Mouse (Mus musculus) heart, embryonic 14.5 days (tissue): ENCODE results near the gene Tmem260. TPM values are rescaled to one million over a fixed set of nuclear protein-coding genes. Genes with fewer than 3 reads are reported as not detected.

Experiments
- ATAC-seq: fragments of 200-750 bp; cut with Nextera tagmentation; 2 replicates; pipeline ENCODE4 v1.8.0; 2017; ENCODE audit warnings: low read depth, moderate TSS enrichment; ENCODE audit not compliant: insufficient number of reproducible peaks, insufficient read depth, low FRiP score
- H3K27ac ChIP-seq, 2 experiments: fragments of 200-500 bp in 1 of 2; fragments of 300-500 bp in 1 of 2; sonication (generic) in 1 of 2; replicated peaks in 1 of 2; 2 replicates each; pipeline ENCODE4 v1.5.1; 2012 to 2014; ENCODE audit warnings: low read depth in 2 of 2, low read length in 2 of 2, control low read depth in 1 of 2, mild to moderate bottlenecking in 1 of 2, mixed read lengths in 1 of 2; ENCODE audit not compliant: control insufficient read depth in 1 of 2, insufficient read depth in 1 of 2
- H3K27me3 ChIP-seq: fragments of 300-500 bp; sonication (generic); 2 replicates; pipeline ENCODE4 v1.6.1; 2014; ENCODE audit warnings: mild to moderate bottlenecking, low read length, control low read depth; ENCODE audit not compliant: control insufficient read depth, insufficient read depth
- H3K36me3 ChIP-seq: fragments of 300-500 bp; sonication (generic); 2 replicates; pipeline ENCODE4 v1.6.1; 2014; ENCODE audit warnings: mild to moderate bottlenecking, control low read depth, low read length, mixed read lengths; ENCODE audit not compliant: control insufficient read depth, insufficient read depth
- H3K4me1 ChIP-seq, 2 experiments: fragments of 200-500 bp in 1 of 2; fragments of 300-500 bp in 1 of 2; sonication (generic) in 1 of 2; 2 replicates each; pipeline ENCODE4 v1.6.1; 2012 to 2014; ENCODE audit warnings: low read length in 2 of 2, control low read depth in 1 of 2, mixed read lengths in 1 of 2; ENCODE audit not compliant: control insufficient read depth in 2 of 2, insufficient read depth in 2 of 2
- H3K4me2 ChIP-seq: fragments of 300-500 bp; sonication (generic); 2 replicates; pipeline ENCODE4 v1.6.1; 2014; ENCODE audit warnings: mild to moderate bottlenecking, low read length
- H3K4me3 ChIP-seq, 2 experiments: fragments of 200-500 bp in 1 of 2; fragments of 300-500 bp in 1 of 2; sonication (generic) in 1 of 2; 2 replicates each; pipeline ENCODE4 v1.5.1; 2012 to 2014; ENCODE audit warnings: low read length in 2 of 2, mild to moderate bottlenecking in 2 of 2, control low read depth in 1 of 2, low read depth in 1 of 2, moderate library complexity in 1 of 2; ENCODE audit not compliant: control insufficient read depth in 1 of 2, insufficient read depth in 1 of 2
- H3K9ac ChIP-seq: fragments of 300-500 bp; sonication (generic); 2 replicates; pipeline ENCODE4 v1.6.1; 2014; ENCODE audit warnings: mild to moderate bottlenecking, low read length
- H3K9me3 ChIP-seq: fragments of 300-500 bp; sonication (generic); 2 replicates; pipeline ENCODE4 v1.6.1; 2016; ENCODE audit warnings: low read length, control low read depth; ENCODE audit not compliant: control insufficient read depth
- WGBS: fragments of 180-500 bp; shearing (Covaris S2); extraction: QIAGEN DNeasy Blood & Tissue Kit; methylation state at CpG from one replicate; pipeline ENCODE4 v1.1.7; 2014; 5-methylcytosine and 5-hydroxymethylcytosine counted together
- polyA plus RNA-seq: library from polyadenylated mRNA; unstranded; fragments of >200 nt; fragmentation: Nextera tagmentation; extraction: Ambion mirVana; gene quantifications from 2 replicates; pipeline ENCODE4 v1.2.1, GENCODE M21; 2014

The Tmem260 gene
- polyA plus RNA-seq, 1 experiment from 2014 or later = 14.6 TPM

DNA sequence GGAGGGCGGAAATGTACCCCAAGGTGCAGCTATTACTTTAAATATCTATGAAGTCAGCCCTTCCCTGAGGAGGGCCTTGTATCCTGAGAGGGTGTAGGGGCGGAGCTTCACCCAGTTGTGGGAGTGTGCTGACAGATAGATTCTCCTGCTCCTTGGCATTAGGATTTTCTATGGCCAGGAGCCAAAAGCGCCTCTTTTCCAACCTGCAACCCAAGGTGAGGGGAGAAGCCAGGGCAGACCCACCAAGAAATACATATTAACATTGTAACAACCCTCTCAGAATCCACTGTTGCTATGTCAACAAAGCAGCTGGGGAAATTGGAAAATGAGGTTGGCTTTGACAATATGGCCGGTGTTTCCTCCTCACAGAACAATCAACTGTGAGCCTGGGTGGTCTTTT lies 107.3 kb downstream of the Tmem260 start:
- H3K9me3 ChIP-seq = no peaks in the 10 kb centered on the region
- no peak overlapping the region for H3K27ac ChIP-seq
- peaks cover 0 to under 1% of the 10 kb centered on the region in 2 experiments; a peak in 1 of 4 replicates for H3K4me1 ChIP-seq
- no peak for ATAC-seq
- WGBS = 81% methylated on average over 4 of the region's 4 CpGs
- H3K4me3 ChIP-seq = no peak overlapping the region
- no peak overlapping the region for H3K4me2 ChIP-seq
- no peaks in the 10 kb centered on the region for H3K36me3 ChIP-seq
- no peaks in the 10 kb centered on the region for H3K27me3 ChIP-seq
- no peak overlapping the region for H3K9ac ChIP-seq

DNA sequence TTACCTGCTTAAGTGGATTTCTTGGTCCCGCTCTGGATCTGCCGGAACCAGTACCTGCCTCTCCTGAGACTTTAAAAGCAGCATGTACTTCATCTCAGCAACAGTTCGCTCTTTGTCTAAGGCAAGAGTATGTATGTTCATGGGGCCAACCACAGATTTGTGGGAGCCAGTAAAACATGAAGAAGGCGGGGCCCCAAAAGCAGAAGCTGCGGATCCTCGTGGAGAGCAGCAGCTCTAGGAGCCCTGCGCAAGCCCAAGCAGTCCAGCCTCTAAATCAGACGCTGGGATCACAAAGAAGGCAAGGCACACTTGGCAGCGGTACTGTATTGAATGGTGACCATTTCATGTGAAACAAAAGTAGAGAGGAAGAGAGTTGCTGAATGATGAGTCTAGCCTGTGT lies 107.8 kb downstream of the Tmem260 start:
- Histone ChIP-seq H3K4me2 (no peak overlapping the region), H3K27me3 (no peaks in the 10 kb centered on the region), H3K27ac (no peak overlapping the region), H3K36me3 (no peaks in the 10 kb centered on the region), H3K4me1 (peaks cover 1 to 2% of the 10 kb centered on the region in 2 experiments; a peak in 2 of 4 replicates), H3K9ac (no peak overlapping the region), H3K9me3 (no peaks in the 10 kb centered on the region), H3K4me3 (no peak overlapping the region)
- 85% methylated on average over 9 of the region's 9 CpGs for WGBS
- ATAC-seq = no peak

DNA sequence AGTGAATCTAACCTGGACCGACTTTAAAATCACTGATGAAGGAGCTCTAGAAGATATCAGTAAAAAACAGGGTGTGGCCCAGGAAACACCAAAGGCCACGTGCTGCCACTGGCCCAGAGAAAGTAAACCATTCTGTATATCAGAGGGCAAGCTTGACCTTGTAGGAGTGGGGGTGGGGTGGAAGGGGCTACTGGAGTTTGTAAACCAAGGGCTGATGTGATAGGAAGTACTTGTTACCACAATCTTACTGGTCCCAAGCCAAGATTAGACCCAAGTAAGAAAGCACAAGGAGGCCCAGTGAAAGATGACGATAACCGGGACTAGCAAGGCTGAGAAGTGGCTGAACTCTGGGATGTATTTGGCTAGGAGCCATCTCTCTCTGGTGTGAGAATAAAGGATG lies 113.1 kb downstream of the Tmem260 start:
- ATAC-seq = no peak
- Histone ChIP-seq H3K27ac (no peak overlapping the region), H3K27me3 (no peaks in the 10 kb centered on the region), H3K4me2 (no peak overlapping the region), H3K36me3 (no peaks in the 10 kb centered on the region), H3K4me3 (no peak overlapping the region), H3K9me3 (no peaks in the 10 kb centered on the region), H3K9ac (no peak overlapping the region), H3K4me1 (peaks cover 2 to 6% of the 10 kb centered on the region in 2 experiments; a peak in 2 of 4 replicates)
- WGBS = 32% methylated on average over 4 of the region's 4 CpGs

DNA sequence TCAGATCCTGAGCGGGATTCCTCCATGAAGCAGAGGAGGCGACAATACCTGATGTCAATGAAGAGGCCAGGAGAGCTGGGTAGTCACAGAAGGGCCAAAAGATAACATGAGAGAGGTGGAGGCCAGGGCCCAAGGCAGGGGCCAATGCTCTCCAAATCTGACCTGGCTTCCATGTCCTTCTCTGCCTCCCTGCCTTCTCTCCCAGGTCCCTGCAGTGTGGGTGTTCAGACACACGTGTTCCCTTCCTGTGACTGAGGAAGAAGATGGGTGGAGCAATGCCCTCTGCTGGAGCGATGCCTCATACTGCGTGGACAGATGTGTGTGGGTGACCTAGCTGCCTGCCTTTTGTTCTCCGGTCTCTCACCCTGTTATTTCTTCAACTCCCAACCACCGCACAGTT lies 113.8 kb downstream of the Tmem260 start:
- H3K9me3 ChIP-seq = no peaks in the 10 kb centered on the region
- H3K4me3 ChIP-seq = no peak overlapping the region
- H3K27me3 ChIP-seq = no peaks in the 10 kb centered on the region
- no peak overlapping the region for H3K27ac ChIP-seq
- no peak for ATAC-seq
- no peak overlapping the region for H3K4me2 ChIP-seq
- WGBS = 71% methylated on average over 7 of the region's 7 CpGs
- H3K4me1 ChIP-seq = peaks cover 2 to 7% of the 10 kb centered on the region in 2 experiments; a peak in 2 of 4 replicates
- no peaks in the 10 kb centered on the region for H3K36me3 ChIP-seq
- no peak overlapping the region for H3K9ac ChIP-seq

DNA sequence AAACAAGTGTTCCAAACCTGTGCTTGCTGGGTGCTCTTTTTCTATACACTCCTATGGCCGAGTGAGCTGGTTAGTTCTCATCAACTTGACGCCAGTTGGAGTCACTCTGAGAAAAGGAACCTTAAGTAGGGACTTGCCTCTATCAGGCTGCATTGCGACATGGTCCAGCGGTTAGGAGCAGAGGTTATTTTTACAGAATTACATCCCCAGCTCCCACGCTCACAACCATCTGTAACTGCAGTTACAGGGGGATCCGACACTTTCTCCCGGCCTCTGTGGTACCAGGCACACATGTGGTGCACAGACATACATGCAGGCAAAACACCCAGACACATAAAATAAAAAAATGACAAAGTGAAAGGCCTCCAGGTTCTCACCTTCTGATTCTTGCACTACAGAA lies 120.7 kb downstream of the Tmem260 start:
- Histone ChIP-seq H3K9me3 (no peaks in the 10 kb centered on the region), H3K4me3 (no peak overlapping the region), H3K4me1 (peaks cover 2 to 7% of the 10 kb centered on the region in 2 experiments; a peak in 3 of 4 replicates), H3K27ac (no peak overlapping the region), H3K27me3 (no peaks in the 10 kb centered on the region), H3K36me3 (no peaks in the 10 kb centered on the region), H3K4me2 (no peak overlapping the region), H3K9ac (no peak overlapping the region)
- WGBS = 65% methylated on average over 7 of the region's 7 CpGs
- ATAC-seq = no peak

Other genes starting within 250 kb of the Tmem260 start
- not detected in 2 replicates for gene Otx2, start 227.7 kb downstream of the Tmem260 start, polyA plus RNA-seq